Mouse (Mus musculus): ENCODE results near the gene Rpl23.

GRCm38 (mm10) chr11:97771410-97771809, 10.8 kb downstream of the Rpl23 start:
- TF ChIP-seq FOSL1 (IDR thresholded peaks at IDR 0.05; ENCODE audit: insufficient read depth, low read length, poor library complexity, severe bottlenecking) (no peak), CTCF (IDR thresholded peaks at IDR 0.05; ENCODE audit: control insufficient read depth, insufficient read depth, insufficient read length) (no peak), MYOD1 (IDR thresholded peaks at IDR 0.05; ENCODE audit: control insufficient read depth, insufficient read length, low read depth) (no peak), MYOG (IDR thresholded peaks at IDR 0.05; ENCODE audit: control insufficient read depth, extremely low read depth, insufficient read length) (no peak)

Measured in C2C12 (cell line).